Mouse (Mus musculus): ENCODE measurements at regions not wholly inside any gene's neighbourhood (a gene's known extent, or its start where the extent isn't known, plus 50 kb on each side); places are given as distances from the start of the nearest gene placed in this dataset.

- no peak for TF ChIP-seq CTCF (IDR thresholded peaks at IDR 0.05; ENCODE audit: extremely low read depth, insufficient read length, insufficient replicate concordance, low read depth, low read length)
- TF ChIP-seq POLR2A (IDR thresholded peaks at IDR 0.05; ENCODE audit: low read depth, low read length): no peak
These were observed 207.2 kb downstream of the Cd83 start for GRCm38 (mm10) chr13:43991774-43992173.

Data from small intestine, adult 2 months (tissue).